Mouse (Mus musculus): ENCODE measurements around the gene Trmt2b.
A peak's percentile ranks its signal among the peaks of the same experiment; 100 is the strongest.
"Not testable (repeated sequence)": the region's sequence is repeated elsewhere in the genome, so short reads cannot be mapped to it uniquely, and the experiment has no call there.

Gene Trmt2b

DNA sequence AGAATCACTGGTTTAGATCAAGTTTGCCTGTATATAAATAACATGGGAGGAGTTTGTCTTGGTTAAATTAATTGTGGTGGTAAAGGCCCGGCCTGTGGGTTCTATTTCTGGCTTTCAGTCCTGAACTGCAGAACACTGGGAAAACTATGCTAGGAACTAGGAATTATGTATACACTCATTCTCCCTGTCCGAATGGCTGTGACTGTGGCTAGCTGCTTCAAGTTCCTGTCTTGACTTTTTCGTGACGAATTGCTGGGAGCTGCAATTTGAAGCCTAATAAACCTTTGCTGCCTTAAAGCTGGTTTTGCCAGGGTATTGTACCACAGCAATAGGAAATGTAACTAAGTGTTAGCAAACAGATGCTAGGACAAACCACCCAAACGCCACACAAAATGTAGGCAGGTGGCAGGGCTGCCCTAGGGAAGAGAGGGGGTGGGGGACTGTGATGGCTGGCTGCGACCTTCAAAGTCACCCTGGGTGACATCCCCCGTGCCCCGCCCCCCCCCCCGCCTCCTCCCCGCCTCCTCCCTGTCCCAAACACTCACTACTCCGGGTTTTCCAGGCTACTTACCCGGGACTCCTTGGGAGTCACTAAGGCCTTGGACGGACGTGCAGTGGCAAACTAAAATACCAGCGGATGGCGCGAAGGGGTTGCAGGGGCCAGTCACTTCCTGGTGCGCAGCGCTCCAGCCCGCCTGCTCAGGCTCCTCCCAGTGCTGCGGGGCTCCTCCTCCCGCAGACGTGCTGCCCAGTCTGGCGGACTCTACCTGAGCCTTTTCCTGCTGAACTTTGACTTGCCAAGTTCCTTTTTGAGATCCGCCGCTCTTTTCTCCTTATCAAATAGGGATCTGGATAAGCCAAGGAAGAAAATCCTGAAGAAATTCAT, at the start of gene Trmt2b:
Trmt2b (minus strand) TSS at position 710 of the 886 bp plus-strand sequence.
- ATAC-seq (ENCODE audit: insufficient number of reproducible peaks, low FRiP score, low TSS enrichment), result peak; percentile 97

DNA sequence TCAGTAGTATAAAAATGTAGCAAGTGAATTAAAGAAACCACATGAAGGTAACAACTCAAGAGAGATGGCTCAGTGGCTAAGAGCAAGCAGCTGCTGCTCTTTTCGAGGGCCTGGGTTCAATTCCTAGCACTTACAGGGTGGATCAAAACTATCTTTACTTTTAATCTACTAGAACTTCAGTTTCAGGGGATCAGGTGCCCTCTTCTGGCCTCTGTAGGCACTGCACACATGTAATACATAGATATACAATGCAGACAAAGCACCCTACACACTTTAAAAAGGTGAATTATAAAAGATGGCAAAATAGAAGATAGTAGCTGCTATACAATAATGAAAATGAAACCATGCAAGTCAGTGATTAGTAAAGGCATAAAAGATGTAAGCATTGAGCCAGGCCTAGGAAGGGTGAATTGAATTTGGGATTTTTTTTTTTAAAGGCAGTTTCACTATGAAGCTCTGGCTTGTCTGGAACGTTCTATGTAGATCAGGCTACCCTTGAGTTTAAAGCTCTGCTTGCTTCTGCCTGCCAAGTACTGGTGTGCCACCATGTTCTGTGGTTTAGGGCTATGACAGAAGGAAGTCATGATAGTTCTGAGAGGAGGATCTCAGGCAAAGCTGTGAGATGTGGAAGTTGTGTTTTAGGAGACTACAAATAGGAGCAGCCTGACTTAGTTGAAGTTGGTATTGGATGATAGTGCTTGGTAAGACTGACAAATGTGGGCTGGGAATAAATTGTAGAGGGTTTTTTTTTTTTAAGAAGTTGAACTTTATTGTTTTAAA, 42.6 kb upstream of the Trmt2b start:
- ATAC-seq (ENCODE audit: insufficient number of reproducible peaks, low FRiP score, low TSS enrichment), result no peak

DNA sequence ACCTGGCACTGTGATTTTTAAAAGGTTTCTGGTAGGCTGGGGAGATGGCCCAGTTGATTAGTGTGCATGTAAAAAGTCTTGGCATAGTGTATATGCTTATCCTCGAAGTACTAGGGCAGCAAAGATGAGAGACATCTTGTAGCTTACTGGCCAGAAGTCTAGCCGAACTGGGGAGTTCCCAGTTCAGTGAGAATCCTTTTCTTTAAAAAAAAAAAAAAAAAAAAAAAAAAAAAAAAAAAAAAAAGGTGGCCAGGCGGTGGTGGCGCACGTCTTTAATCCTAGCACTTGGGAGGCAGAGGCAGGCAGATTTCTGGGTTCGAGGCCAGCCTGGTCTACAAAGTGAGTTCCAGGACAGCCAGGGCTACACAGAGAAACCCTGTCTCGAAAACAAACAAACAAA, 34.4 kb upstream of the Trmt2b start:
- not testable (repeated sequence) for ATAC-seq (ENCODE audit: insufficient number of reproducible peaks, low FRiP score, low TSS enrichment)

DNA sequence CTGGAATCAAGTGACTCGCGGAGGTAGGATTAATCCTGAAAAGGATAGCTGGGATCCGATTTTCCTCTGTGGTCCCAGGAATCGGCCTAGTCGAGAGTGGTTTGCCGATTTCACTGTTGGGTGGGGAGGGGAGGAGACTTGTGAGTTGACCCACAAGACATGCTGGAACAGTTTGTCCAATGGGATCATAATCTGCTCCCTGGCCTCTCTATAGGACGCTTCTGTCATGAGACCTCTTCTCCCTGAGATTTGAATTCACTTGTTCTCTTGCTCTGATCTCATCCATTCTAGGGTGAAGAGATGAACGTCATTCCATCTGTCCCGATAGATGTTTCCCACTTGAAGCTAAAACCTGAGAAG, 31.5 kb upstream of the Trmt2b start:
- peak; percentile 17; the same call in 1 of the 2 replicates for ATAC-seq (ENCODE audit: insufficient number of reproducible peaks, low FRiP score, low TSS enrichment)

DNA sequence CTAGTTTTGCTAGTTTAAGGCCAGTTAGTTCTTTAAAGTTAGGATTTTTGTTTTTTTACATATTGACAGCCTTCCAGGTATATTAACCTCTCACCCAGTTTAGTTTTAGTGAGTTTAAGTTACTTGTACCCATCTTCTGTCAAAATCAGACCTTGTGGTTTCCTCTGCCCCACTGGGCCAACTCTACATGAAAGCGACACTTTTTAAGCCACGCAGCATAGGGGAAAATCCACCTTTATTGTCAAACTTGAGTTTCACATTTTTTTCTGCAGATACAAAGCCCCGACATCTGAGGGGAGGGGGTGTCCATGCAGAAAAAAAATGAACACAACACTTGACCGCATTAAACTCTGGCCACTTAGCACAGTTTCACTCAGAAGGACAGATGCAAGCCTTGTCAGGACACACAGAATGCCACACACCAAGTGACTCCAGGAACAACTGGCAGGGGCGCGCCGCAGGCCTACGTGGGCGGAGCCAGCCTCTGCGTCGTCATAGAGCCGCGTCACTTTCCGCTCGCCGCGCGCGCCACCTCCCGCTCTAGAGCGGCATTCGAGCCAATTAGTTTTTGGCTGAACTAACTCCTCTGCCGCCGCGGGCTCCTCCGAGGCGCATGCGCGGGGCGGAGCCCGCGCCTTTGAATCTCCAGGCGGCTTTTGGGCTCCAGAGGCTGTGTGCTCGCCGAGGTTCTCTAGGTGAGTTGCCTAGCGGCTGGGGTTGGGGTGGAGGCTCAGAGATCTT, 30.9 kb upstream of the Trmt2b start, which contains the start of gene Cenpi:
Cenpi (plus strand) TSS at position 551 of the 741 bp plus-strand sequence.
- ATAC-seq (ENCODE audit: insufficient number of reproducible peaks, low FRiP score, low TSS enrichment), result peak; percentile 97

DNA sequence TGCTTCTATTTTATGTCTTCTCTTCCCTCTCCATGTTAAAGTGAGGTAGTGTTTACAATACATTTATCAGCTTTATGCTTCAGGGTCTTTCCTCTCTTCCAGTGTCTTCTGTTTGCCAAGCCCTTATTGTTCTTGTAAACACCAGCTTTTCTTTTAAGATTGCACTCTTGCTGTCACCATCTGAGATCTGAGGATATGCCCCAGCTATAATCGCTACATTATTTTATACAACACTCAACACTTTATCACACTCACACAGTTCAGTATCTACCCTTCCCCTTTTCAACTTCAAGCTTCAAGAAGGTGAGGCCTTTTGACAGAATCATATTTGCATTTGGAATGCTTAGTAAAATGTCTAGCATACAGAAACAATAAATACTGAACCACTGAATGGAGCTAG, 26.5 kb upstream of the Trmt2b start:
- ATAC-seq (ENCODE audit: insufficient number of reproducible peaks, low FRiP score, low TSS enrichment), result no peak

DNA sequence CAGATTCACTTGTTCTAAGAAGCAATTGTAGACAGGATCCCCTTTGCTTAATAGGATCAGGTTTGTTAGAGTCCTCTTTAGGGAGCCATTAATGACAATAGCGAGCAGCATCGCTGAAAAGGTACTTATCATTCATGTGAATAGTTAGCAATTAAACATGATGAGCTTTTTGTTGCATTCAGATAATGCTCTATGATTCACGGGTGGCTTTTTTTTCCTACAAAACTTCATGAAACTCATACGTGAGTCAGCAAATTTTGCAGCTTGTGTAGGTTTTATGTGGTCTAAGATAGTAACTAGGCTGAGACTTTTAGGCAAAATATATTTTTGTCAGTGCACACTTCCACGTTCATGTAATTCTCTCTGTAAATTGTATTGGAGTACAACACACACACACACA, 23.4 kb upstream of the Trmt2b start:
- ATAC-seq (ENCODE audit: insufficient number of reproducible peaks, low FRiP score, low TSS enrichment), result no peak

DNA sequence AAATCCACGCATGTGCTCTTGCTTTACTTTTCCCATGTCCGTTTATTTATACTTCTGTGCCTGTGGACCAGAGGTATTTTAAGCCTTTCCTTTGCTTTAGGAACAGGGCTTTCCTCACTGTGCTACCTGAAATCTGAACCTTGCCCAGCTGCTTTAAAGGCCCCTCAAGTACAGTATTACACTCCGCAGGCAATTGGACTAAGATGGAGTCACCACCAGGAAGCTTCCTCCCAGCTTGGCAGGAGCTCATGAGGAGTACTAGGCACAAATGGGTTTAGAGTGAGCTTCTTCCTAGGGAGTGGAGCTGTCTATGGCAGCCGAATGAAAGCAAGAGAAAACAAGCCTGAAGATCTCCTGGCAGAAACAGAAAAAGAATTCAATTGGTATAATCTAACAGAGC, 20.4 kb upstream of the Trmt2b start:
- peak; percentile 36; the same call in 1 of the 2 replicates for ATAC-seq (ENCODE audit: insufficient number of reproducible peaks, low FRiP score, low TSS enrichment)

DNA sequence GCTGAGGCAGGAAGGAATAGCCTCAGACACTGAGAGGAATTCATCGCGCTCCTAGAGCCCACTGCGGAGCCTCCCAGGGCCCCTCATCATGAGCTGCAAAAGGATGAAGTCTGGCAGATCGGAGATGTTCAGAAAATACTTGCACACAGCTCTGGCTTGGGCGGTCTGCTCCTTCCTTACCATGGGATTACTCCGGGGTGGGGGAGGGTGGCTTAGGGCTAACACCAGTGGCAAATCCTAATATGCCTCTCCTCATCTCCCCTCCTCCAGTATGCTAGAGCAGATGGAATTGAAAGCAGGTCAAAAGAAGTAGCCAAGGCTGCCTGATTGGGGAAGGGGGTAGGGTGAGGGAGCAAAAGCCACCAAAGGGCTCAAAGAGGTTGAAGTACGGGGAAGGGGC, 20.0 kb upstream of the Trmt2b start:
- peak; percentile 51 for ATAC-seq (ENCODE audit: insufficient number of reproducible peaks, low FRiP score, low TSS enrichment)

DNA sequence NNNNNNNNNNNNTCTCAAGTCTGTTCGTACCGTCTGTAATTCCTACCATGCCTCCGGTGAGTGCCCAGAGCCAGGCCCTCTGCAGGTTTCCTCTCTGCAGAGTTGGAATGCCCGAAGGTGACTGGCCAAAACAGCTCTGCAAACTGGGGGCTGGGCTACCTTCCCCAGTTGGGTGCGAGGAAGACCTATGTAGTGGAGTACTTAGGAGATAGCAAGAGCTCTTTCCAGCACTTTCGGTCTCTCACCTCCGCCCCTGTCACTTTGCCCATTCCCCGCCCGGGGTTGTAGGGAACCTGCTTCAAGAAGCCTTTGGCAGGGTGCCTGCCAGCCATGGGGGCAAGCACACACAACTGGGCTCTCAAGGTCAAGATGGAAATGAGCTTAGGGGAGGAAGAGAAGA, 19.5 kb upstream of the Trmt2b start:
- peak; percentile 72 for ATAC-seq (ENCODE audit: insufficient number of reproducible peaks, low FRiP score, low TSS enrichment)

DNA sequence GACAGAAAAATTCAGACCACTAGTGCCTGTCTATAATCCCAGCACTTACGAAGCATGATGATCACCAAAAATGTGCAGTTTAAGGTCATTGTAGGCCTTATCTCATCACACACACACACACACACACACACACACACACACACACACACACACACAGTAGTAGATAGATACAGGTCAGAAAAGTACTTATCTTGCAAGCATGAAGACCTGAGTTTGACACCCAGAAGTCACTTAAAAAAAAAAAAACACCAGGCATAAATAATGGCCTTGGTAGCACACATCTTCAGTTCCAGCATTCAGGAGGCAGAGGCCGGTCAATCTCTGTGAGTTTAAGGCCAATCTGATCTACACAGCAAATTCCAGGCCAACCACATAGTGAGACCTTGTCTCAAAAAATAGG, 10.5 kb upstream of the Trmt2b start:
- no peak for ATAC-seq (ENCODE audit: insufficient number of reproducible peaks, low FRiP score, low TSS enrichment)

DNA sequence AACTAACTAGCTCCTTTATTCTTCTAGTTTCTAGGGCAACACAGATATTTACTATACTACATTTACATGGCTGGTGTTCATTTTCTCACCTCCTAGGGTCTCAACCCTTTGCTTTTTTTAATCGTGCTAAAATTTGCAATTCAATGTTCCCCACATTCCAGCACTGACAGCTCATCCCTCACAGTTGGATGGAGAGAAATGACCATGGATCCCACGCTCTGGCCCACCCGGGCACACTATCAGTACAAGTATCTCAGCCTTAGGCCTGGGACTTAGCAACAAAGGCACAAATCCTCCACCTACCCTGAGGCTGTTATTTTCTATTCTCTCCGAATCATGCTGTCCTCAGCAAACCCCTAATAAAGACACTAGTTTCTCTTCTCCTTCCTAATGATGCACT, 9.0 kb upstream of the Trmt2b start:
- no peak for ATAC-seq (ENCODE audit: insufficient number of reproducible peaks, low FRiP score, low TSS enrichment)

DNA sequence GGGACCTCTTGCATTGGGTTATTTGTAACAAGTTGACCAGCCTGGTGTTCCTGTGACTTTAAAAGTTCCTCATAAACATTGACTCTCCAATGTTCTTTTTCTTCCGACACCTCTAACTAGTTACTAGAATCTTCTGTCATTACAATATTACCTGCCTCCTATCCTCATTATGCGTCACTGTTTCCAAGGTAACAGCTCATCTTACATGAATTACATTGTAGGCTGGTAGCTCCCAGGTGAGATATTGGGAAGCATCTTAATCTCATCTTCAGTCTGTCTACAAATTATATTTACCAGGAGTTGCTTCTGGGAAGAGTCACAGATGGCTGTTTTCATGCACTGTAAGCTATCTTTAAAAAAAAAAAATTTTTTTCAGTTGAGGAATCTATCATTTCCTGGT, 8.3 kb upstream of the Trmt2b start:
- no peak for ATAC-seq (ENCODE audit: insufficient number of reproducible peaks, low FRiP score, low TSS enrichment)

DNA sequence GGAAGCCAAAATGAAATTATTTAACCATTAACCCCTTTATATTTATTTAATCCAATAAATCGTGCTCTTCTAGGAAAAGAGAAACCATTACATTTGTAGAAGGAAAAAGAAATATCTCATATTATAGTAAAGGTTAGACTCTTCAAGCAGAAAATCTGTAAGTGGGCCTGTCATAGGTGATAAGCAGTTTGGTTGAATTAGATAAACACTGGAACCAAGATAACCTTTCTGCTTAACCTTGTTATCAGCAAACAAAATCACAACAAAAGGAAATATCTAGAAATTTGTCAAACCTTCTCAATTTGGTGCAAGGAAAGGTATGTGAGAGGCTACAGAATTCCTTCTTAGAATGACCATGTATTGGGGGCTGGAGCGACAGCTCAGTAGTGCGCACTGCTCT, 3.7 kb upstream of the Trmt2b start:
- ATAC-seq (ENCODE audit: insufficient number of reproducible peaks, low FRiP score, low TSS enrichment), result no peak

DNA sequence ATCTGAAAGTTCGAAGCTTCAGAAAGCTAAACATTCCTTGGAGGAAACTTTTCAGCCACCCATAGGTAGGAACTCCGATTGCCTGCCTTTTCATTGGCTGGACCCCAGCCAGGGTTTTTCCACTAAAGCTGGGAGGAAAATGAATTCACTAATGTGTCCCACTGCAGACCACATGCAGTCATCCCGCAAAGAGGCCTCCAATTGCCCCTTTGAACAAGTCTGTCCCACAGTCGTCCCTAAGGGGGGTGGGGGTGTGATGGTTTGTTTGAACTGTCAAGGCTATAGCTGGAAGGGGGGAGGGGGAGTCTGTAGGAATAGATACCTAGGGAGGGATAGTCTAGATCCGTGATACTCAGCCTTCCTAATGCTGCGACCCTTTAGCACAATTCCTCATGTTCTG, 1.1 kb downstream of the Trmt2b start:
- no peak for ATAC-seq (ENCODE audit: insufficient number of reproducible peaks, low FRiP score, low TSS enrichment)

DNA sequence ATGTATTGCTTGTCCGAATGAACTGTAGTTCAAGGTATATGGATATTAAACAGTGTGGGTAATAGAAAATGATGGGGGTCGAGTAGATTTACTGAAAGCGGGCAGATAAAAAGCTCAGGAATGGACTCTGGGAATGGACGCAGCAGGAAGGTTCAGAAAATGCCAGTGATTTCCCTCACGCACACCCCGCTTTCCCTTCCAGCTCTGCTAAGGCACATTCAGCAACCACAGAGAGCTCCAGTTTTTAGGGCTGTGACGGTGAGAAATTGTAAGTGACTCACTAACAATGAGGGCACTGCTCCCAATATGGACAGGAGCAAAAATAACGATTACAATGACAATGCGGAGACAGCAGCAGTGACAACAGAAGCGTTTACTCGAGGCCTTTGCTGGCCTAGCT, 14.7 kb downstream of the Trmt2b start:
- ATAC-seq (ENCODE audit: insufficient number of reproducible peaks, low FRiP score, low TSS enrichment), result no peak

DNA sequence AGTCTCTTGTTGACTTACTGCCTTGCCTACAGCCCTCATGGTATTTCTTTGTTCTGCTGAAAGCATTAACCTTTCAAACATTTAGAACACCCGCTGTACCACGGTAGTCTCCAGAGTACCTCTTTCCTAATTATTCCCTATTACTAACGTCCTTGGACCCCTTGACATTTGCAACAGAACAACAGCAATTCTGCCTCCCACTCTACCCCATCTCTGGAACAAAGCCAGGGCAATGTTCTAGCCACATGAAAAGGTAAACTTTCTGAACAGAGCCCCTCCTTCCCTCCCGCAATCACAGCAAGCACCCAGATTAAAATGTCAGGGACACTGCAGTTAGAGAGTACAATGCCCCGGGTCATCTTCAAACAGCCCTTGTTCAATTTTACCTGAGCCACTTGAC, 15.6 kb downstream of the Trmt2b start:
- ATAC-seq (ENCODE audit: insufficient number of reproducible peaks, low FRiP score, low TSS enrichment), result no peak

DNA sequence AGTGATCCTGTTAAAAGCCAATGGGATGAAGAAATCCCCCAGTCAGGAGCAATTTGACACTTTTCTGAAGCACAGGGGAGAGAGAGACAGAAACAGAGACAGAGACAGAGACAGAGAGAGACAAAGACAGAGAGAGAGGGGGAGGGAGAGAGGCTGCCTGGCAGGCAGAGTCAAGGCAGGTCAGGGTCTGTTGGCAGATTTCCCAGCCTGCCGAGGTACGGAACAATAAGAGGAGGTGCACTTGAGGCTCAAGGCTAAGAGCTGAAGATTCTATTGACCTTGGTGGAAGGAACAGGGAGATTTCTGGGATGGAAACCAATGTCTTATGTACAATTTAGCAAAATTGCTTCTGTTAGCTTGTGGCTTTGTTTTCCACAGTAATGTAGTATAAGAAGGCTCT, 28.6 kb downstream of the Trmt2b start:
- no peak for ATAC-seq (ENCODE audit: insufficient number of reproducible peaks, low FRiP score, low TSS enrichment)

DNA sequence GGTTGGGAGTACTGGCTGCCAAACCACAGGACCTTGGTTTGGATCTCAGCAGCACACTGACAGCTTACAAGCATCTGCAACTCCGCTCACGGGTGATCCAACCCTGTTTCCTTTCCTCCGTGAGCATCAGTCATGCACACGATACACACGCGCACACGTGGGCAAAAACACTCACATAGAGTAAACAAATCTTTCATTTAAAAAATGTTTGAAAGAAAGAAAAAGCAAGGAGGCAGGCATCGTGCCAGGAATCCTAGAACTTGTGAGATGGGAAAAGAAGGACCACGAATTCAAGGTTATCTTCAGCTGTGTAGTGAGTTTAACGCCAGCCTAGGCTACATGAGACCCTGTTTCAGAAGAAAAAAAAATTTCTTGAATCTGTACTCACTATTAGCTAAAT, 30.8 kb downstream of the Trmt2b start:
- ATAC-seq (ENCODE audit: insufficient number of reproducible peaks, low FRiP score, low TSS enrichment), result no peak

DNA sequence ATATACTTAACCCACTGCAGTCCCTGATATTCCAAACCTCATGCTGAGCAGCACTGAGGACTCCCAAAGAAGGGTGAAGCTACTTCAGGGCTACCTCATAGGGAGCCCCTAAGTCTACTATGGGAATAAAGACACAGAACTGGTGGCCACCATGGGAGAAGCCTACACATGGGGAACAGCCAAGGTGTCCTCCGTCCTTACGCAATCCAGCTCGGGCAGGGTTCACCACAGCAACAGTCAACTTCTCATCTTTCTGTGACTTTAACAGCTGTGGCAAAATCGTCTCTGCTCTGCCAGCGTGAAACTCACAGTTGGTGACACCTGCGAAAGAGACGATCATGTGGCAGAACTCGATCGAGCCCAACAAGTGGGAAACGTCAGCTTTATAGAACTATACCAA, 38.5 kb downstream of the Trmt2b start:
- ATAC-seq (ENCODE audit: insufficient number of reproducible peaks, low FRiP score, low TSS enrichment), result no peak

DNA sequence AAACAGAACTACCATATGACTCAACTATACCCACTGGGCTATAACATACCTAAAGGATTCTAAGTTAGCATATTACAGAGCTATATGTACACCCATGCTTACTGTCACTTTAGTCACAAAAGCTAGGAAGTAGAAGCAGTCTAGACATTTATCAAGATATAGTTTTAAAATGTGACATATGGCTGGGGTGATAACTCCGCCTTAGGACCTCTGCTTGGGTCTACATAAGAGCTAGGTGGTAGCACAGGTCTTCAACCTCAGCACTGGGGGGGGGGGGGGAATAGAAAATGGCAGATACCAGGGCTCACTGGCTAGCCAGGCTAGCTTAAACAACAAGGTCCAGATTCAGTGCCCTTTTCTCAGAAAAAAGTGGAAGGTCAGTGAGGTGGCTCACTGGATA, 43.7 kb downstream of the Trmt2b start:
- no peak for ATAC-seq (ENCODE audit: insufficient number of reproducible peaks, low FRiP score, low TSS enrichment)
